Mouse (Mus musculus): Measurements from ENCODE around the gene Zfp971. TPM values are rescaled to one million over a fixed set of nuclear protein-coding genes. Genes with fewer than 3 reads are reported as not detected.
"Not testable (repeated sequence)": the region's sequence is repeated elsewhere in the genome, so short reads cannot be mapped to it uniquely, and the experiment has no call there.

The Zfp971 gene
- 9.2 TPM for polyA plus RNA-seq (2021)

DNA sequence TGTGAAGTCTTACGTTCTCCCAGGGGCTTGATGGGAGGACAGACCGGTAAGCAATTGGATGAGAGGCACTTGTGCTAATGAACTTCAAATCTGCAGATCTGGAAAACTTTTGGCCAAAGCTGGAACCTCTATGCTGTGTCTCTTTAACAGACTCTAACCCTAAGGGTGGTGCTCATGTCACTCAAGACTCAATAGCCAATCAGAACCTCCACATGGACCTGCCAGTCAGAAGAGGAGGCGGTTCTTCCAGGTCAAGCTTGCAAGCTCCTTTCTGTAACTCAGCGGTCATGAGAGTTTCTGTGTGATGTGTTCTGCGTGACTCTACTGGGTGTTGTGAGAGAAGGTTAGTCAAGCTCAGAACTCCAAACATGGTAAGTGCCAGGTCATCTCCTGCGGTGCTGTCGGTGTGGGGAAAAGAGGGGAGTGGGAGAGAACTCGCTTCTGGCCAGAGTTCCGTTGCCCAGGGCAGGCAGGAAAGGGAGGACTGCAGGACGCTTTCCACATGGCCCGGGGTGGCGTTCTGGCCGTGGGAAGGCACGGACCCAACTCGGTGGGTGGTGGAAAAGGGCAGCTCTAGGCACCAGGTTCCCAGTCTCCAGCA lies at the start of gene Zfp971:
Gene Zfp971, plus strand, starts transcription at position 274 of the 601 bp plus-strand sequence.
- POLR2A ChIA-PET; ATAC-seq; DNase-seq (ENCODE audit: low read depth, low spot score); CTCF ChIA-PET; H3K27me3 ChIP-seq; in situ Hi-C loops (cut with MboI; ENCODE audit: low pct_unique_long_range_greater_than_20kb): not testable (repeated sequence)

DNA sequence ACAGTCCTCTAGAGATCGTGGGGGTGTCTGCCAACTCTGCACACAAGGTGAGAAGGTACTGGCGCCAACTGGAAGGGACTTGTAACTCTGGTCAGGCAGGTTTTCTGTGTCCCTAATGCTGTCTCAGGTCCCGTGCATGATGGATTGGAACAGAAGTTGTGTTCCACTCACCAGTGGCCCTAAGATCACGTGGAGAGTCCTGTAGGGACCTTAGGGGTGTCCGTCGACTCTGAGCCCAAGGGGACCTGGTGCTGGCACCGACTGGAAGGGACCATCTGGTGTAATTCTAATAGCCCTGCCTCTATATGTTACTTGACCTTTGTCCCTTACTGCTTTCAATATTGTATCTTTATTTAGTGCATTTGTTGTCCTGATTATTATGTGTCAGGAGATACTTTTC lies 48.3 kb upstream of the Zfp971 start:
- POLR2A ChIA-PET; CTCF ChIA-PET; DNase-seq (ENCODE audit: low read depth, low spot score); H3K27me3 ChIP-seq; ATAC-seq; in situ Hi-C loops (cut with MboI; ENCODE audit: low pct_unique_long_range_greater_than_20kb): not testable (repeated sequence)

DNA sequence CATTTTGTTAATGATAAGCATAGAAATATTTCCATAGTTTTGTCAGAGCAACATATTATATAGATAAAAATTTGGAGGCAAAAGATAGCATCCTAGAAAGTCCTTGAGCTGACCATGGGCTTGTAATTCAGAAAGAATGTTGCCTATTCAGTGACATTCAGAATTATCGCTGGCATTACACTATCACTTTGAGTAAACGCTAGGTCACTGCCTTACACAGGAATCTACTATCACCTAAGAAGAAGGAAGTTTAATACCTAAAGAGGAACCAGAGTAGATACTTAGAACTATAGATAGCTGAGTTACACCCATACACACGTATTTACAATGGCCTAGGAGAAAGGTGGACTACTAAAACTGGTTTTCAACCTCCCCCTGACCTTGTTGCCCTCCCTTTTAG lies 3.6 kb upstream of the Zfp971 start:
- CTCF ChIA-PET; ATAC-seq; H3K27me3 ChIP-seq; in situ Hi-C loops (cut with MboI; ENCODE audit: low pct_unique_long_range_greater_than_20kb); DNase-seq (ENCODE audit: low read depth, low spot score); POLR2A ChIA-PET: not testable (repeated sequence)

DNA sequence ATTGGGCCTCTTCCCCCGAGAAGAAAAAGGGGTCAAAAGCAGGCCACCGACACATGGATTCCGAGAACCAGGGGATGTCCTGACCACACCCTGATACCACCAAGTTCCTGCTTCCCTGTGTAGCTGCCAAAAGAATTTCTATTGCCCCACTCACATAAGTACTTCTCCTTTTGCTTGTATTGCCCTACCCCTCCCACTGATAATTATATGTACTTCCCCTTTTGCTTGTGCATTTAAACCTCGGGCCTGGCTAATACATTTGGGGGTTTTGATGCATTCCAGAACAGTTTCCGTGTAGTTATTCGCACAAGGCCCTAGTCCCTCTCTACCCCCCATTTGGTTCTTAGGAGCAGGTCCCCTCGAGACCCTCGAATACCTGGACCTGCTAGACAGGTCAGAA lies 2.3 kb upstream of the Zfp971 start:
- H3K27me3 ChIP-seq; DNase-seq (ENCODE audit: low read depth, low spot score); in situ Hi-C loops (cut with MboI; ENCODE audit: low pct_unique_long_range_greater_than_20kb); CTCF ChIA-PET; ATAC-seq; POLR2A ChIA-PET: not testable (repeated sequence)

DNA sequence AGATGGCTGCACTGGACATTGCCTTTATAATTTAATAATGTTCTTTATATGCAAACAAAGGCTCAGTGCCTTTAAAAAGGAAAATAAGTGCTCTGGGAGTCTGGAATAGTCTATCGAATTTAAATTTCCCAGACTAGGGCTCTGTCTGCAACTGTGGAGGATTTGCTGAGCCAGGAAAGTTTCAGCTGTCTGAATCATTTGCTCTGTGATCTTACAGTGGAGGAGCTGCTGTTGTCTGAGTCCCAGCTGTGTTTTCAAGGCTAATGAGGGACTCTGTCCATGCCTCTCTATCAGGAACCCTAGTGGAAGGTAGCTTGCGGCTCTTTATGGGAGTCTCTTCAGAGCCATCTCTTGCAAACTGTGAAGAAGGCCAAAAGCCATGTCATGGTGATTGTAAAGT lies 777 bp downstream of the Zfp971 start:
- in situ Hi-C loops (cut with MboI; ENCODE audit: low pct_unique_long_range_greater_than_20kb); DNase-seq (ENCODE audit: low read depth, low spot score); ATAC-seq; POLR2A ChIA-PET; CTCF ChIA-PET; H3K27me3 ChIP-seq: not testable (repeated sequence)

DNA sequence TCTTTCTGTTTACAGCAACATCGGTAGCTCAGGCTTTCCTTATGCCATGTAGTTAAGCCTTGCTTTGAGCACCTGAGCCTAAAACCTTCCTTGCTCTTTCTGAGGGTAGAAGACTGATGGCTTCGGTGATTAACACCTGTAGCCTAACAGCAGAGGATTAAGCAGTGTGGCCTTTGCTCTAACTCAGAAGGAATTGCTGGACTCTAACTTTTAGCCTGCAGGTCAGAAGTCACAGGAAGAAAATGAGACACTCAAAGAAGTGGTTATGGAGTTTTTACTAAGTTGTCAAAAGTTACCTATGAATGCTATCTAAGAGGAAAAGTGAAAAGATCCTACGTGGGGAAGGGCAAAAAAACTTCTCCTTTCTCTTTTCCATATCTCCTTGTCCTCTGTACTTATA lies 4.5 kb downstream of the Zfp971 start:
- POLR2A ChIA-PET; ATAC-seq; in situ Hi-C loops (cut with MboI; ENCODE audit: low pct_unique_long_range_greater_than_20kb); H3K27me3 ChIP-seq; DNase-seq (ENCODE audit: low read depth, low spot score); CTCF ChIA-PET: not testable (repeated sequence)

DNA sequence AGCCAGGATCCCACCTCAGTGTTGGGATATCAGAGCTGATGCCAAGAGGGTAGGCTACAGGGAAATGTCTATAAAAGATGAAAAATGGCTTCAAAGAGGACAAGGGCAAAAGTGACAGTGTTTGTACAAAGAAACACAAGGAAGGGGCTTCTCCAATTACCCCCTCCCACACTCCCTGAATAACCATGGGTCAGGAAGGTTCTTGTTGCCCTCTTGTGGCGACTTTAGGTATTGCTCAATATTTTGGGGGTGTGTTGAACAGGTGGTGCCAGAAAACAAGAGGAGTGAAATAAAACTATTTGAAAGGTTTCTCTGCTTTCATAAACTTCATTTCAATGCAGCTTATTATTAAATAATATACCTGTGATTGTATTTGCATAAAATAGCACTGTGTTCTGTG lies 35.1 kb downstream of the Zfp971 start:
- in situ Hi-C loops (cut with MboI; ENCODE audit: low pct_unique_long_range_greater_than_20kb), result loop anchor here (25.0 kb wide), 1 partner anchor 846 kb away; the partner anchor contains the start of gene Gm14410
- DNase-seq (ENCODE audit: low read depth, low spot score) (no peak), ATAC-seq (no peak)
- CTCF ChIA-PET, result no interaction called here
- POLR2A ChIA-PET, result no interaction called here
- peak; percentile 58 for TF ChIP-seq CTCF (IDR thresholded peaks at IDR 0.05)
- no peaks in the 10 kb centered on the region for H3K27me3 ChIP-seq

DNA sequence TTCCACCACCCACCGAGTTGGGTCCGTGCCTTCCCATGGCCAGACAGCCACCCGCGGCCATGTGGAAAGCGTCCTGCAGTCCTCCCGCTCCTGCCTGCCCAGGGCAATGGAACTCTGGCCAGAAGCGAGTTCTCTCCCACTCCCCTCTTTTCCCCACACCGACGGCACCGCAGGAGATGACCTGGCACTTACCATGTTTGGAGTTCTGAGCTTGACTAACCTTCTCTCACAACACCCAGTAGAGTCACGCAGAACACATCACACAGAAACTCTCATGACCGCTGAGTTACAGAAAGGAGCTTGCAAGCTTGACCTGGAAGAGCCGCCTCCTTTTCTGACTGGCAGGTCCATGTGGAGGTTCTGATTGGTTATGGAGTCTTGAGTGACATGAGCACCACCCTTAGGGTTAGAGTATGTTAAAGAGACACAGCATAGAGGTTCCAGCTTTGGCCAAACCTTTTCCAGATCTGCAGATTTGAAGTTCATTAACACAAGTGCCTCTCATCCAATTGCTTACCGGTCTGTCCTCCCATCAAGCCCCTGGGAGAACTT lies 55.2 kb downstream of the Zfp971 start, which contains the start of gene Zfp931:
Gene Zfp931, minus strand, starts transcription at position 311 of the 552 bp plus-strand sequence.
- DNase-seq (ENCODE audit: low read depth, low spot score); H3K27me3 ChIP-seq; in situ Hi-C loops (cut with MboI; ENCODE audit: low pct_unique_long_range_greater_than_20kb); CTCF ChIA-PET; ATAC-seq; POLR2A ChIA-PET: not testable (repeated sequence)

Other genes with a start within 250 kb of the Zfp971 start
- gene Gm14325, start 182.9 kb upstream of the Zfp971 start, polyA plus RNA-seq (2021), result 38.0 TPM
- gene Gm14327, start 126.2 kb upstream of the Zfp971 start, polyA plus RNA-seq (2021), result 1.7 TPM
- gene Zfp972, start 97.7 kb upstream of the Zfp971 start, polyA plus RNA-seq (2021), result 0.14 TPM
- gene Gm14326, start 66.0 kb upstream of the Zfp971 start, polyA plus RNA-seq (2021), result 11.4 TPM
- gene Zfp931, start 55.2 kb downstream of the Zfp971 start, polyA plus RNA-seq (2021), result 28.5 TPM
- gene Phactr3, start 95.7 kb downstream of the Zfp971 start, polyA plus RNA-seq (2021), result not detected

Data from Patski (cell line).